Mouse (Mus musculus) kidney, embryonic 15.5 days (tissue): ENCODE measurements around the gene Olfr218. TPM values are rescaled to one million over a fixed set of nuclear protein-coding genes. Genes with fewer than 3 reads are reported as not detected.
"Not testable (repeated sequence)": the region's sequence is repeated elsewhere in the genome, so short reads cannot be mapped to it uniquely, and the experiment has no call there.

ENCODE experiments used
- ATAC-seq: fragments of 200-750 bp; cut with Nextera tagmentation; replicated peaks from 2 replicates; pipeline ENCODE4 v1.8.0; 2017; ENCODE audit warnings: moderate TSS enrichment; ENCODE audit not compliant: low FRiP score
- H3K27ac ChIP-seq: fragments of 300-500 bp; sonication (generic); 2 replicates; pipeline ENCODE4 v1.5.1; 2015; ENCODE audit warnings: mild to moderate bottlenecking, inconsistent platforms
- H3K27me3 ChIP-seq: fragments of 300-500 bp; sonication (generic); 2 replicates; pipeline ENCODE4 v1.6.1; 2015; ENCODE audit warnings: inconsistent platforms
- H3K36me3 ChIP-seq: fragments of 300-500 bp; sonication (generic); 2 replicates; pipeline ENCODE4 v1.6.1; 2015; ENCODE audit warnings: inconsistent platforms
- H3K4me1 ChIP-seq: fragments of 300-500 bp; sonication (generic); 2 replicates; pipeline ENCODE4 v1.6.1; 2015; ENCODE audit warnings: inconsistent platforms
- H3K4me2 ChIP-seq: fragments of 300-500 bp; sonication (generic); 2 replicates; pipeline ENCODE4 v1.6.1; 2015; ENCODE audit warnings: moderate library complexity, mild to moderate bottlenecking, inconsistent platforms
- H3K4me3 ChIP-seq: fragments of 300-500 bp; sonication (generic); replicated peaks from 2 replicates; pipeline ENCODE4 v1.5.1; 2015; ENCODE audit warnings: mild to moderate bottlenecking, inconsistent platforms
- H3K9ac ChIP-seq: fragments of 300-500 bp; sonication (generic); 2 replicates; pipeline ENCODE4 v1.6.1; 2015; ENCODE audit warnings: mild to moderate bottlenecking, inconsistent platforms
- H3K9me3 ChIP-seq: fragments of 300-500 bp; sonication (generic); replicated peaks from 2 replicates; pipeline ENCODE4 v1.6.1; 2016; ENCODE audit warnings: inconsistent platforms
- WGBS: fragments of 180-500 bp; shearing (Covaris S2); methylation state at CpG from one replicate; pipeline ENCODE4 v1.1.7; 2015; ENCODE audit warnings: mixed read lengths; 5-methylcytosine and 5-hydroxymethylcytosine counted together
- polyA plus RNA-seq: library from polyadenylated mRNA; unstranded; fragments of >200 nt; fragmentation: Nextera tagmentation; extraction: Ambion mirVana; gene quantifications from 2 replicates; pipeline ENCODE4 v1.2.1, GENCODE M21; 2015

Gene Olfr218
- polyA plus RNA-seq = not detected in 2 replicates

DNA sequence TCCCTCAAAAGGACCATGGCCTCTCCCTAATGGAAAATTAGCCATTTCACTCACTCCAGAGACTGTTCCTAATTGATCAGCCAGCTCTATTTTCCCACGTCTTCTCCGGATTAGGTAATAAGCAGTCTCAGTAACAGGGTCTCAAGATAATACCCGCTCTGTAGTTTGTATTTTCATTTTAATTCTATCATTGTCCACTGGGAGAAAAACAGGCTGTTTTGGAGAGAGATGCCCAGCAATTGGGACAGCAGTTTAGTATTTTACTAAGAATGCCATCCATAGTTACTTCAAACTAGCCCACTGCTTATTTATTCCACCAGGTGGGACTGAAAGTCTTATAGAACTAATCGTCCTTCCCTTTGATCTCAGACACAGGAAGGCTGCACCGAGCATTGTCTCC, at the start of gene Olfr218:
Olfr218 (plus strand) TSS at position 301 of the 400 bp plus-strand sequence.
- H3K36me3 ChIP-seq = no peaks in the 10 kb centered on the region
- no peak within 1 kb of the TSS for H3K9ac ChIP-seq
- no peaks in the 10 kb centered on the region for H3K27me3 ChIP-seq
- ATAC-seq = no peak
- no peak within 1 kb of the TSS for H3K4me2 ChIP-seq
- H3K9me3 ChIP-seq = no peaks in the 10 kb centered on the region
- H3K4me3 ChIP-seq = no peak within 1 kb of the TSS
- 75% methylated on average over 5 of the region's 5 CpGs for WGBS
- no peak within 1 kb of the TSS for H3K27ac ChIP-seq
- H3K4me1 ChIP-seq = no peaks in the 10 kb centered on the region

DNA sequence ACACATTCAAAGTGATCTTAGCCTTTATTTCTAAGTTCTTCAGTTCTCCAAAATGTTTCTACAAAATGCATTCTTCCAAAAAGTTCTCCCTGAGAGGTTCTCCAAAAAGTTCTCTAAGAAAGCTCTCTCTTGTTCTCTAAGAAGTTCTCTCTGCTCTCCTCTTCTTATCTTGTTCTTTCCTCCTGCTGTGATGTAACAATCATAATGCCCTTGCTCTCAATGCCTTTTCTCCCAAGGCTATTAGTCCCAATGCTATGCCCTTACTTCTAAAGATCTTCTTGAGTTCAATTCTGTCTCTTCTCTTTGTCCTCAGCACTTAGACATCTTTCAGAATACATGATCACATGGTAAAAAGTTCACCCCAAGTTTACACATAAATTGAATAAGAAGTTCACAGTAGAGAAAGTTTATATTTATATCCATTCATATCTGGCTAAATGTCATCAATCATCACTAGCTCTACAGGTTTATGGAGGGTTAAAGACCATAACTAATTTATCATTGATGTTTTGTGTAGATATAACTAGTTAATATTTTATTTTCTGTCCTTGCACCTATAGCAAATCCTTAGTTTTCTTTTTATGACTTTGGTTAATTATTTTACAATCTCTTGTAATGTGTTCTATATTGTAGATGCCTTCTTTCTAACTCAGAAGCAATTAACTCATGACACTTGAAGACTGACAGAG, 23.3 kb upstream of the Olfr218 start:
- Histone ChIP-seq H3K27me3 (no peaks in the 10 kb centered on the region), H3K9me3 (no peaks in the 10 kb centered on the region)
- ATAC-seq = no peak

DNA sequence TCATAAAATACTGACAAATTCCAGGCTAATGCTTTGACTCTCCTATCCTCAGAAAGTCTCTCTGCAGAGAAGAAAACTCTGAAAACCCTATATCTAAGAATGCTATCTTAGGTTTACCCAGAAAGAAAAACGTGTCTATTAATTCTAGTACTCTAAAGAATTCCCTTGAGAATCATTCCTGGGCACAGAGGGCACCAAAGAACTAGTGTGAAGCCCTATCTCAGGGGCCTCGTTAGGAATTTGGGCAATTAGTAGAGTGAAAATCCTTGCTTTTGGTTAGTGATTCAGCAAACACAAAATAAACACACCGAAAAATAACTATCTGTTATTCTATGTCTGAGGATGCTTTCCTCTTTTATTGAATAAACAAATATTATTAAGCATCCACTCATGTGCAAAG, 7.1 kb upstream of the Olfr218 start, which contains the start of gene Olfr1406:
Olfr1406 (minus strand) TSS at position 101 of the 400 bp plus-strand sequence.
- no peaks in the 10 kb centered on the region for H3K27me3 ChIP-seq
- no peak within 1 kb of the TSS for H3K9ac ChIP-seq
- H3K4me3 ChIP-seq = no peak within 1 kb of the TSS
- H3K27ac ChIP-seq = no peak within 1 kb of the TSS
- no peak within 1 kb of the TSS for H3K4me2 ChIP-seq
- H3K4me1 ChIP-seq = no peaks in the 10 kb centered on the region
- no peaks in the 10 kb centered on the region for H3K36me3 ChIP-seq
- ATAC-seq = no peak
- H3K9me3 ChIP-seq = no peaks in the 10 kb centered on the region
- 59% methylated on average over 3 of the region's 3 CpGs for WGBS

More for the DNA sequence above, 23.3 kb upstream of the Olfr218 start:
- H3K9ac ChIP-seq = no peak overlapping the region
- H3K4me1 ChIP-seq = no peaks in the 10 kb centered on the region
- H3K4me3 ChIP-seq = no peak overlapping the region
- H3K27ac ChIP-seq = no peak overlapping the region
- no peak overlapping the region for H3K4me2 ChIP-seq
- no peaks in the 10 kb centered on the region for H3K36me3 ChIP-seq

- Histone ChIP-seq H3K4me3 (no peak overlapping the region), H3K9ac (no peak overlapping the region), H3K36me3 (no peaks in the 10 kb centered on the region), H3K4me2 (no peak overlapping the region), H3K9me3 (no peaks in the 10 kb centered on the region), H3K4me1 (no peaks in the 10 kb centered on the region), H3K27me3 (no peaks in the 10 kb centered on the region), H3K27ac (no peak overlapping the region)
- WGBS = 73% methylated on average over 3 of the region's 3 CpGs
- ATAC-seq = no peak
Measured at GRCm38 (mm10) chr1:173192059-173192458, 5.5 kb upstream of the Olfr218 start.

DNA sequence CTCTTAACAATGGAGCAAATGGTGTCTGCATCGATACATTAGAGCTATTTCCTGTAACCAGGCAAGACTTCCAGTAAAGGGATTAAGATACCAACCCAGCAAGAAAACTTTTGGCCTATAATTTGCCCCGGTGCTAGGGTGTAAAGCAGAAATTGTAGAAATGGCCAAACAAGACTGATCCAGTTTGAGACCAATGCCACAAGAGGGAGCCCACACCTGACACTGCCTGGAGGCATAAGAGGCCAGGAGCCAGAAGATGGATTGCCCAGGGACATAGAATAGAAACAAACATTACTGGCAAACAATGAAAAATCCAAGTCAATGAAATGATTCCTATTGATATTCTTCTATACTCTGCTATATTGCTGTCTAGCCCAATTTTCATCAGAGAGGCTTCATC, 1.2 kb upstream of the Olfr218 start:
- Histone ChIP-seq H3K9ac (no peak overlapping the region), H3K4me1 (no peaks in the 10 kb centered on the region), H3K9me3 (no peaks in the 10 kb centered on the region), H3K27ac (no peak overlapping the region), H3K4me2 (no peak overlapping the region), H3K27me3 (no peaks in the 10 kb centered on the region), H3K36me3 (no peaks in the 10 kb centered on the region), H3K4me3 (no peak overlapping the region)
- 72% methylated on average over 2 of the region's 2 CpGs for WGBS
- ATAC-seq = no peak

DNA sequence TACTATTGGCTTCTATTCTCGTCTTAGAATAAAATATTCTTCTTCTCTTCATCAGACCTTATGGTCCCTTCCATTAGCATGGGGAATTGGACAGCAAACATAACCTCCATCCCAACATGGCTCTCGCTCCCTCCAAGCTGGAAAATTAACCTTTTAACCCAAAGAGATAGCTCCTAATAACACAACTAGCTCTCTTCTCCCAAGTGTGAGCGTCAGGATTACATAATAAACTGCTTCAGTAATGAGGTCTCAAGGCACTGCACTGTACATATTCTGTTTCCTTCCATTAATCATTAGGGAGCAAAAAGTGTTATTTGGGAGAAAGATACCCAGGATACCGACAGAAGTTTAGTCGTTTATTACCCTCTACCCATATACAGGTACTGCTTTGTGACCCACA, 14.5 kb downstream of the Olfr218 start, which contains the start of gene Olfr1404:
Olfr1404 (plus strand) TSS at position 301 of the 400 bp plus-strand sequence.
- no peak for ATAC-seq
- H3K27ac ChIP-seq = no peak within 1 kb of the TSS
- H3K4me1 ChIP-seq = no peaks in the 10 kb centered on the region
- no peak within 1 kb of the TSS for H3K4me2 ChIP-seq
- H3K9ac ChIP-seq = no peak within 1 kb of the TSS
- no peaks in the 10 kb centered on the region for H3K27me3 ChIP-seq
- WGBS = 80% methylated on average over 5 of the region's 5 CpGs
- H3K36me3 ChIP-seq = no peaks in the 10 kb centered on the region
- H3K9me3 ChIP-seq = no peaks in the 10 kb centered on the region
- no peak within 1 kb of the TSS for H3K4me3 ChIP-seq

- H3K36me3 ChIP-seq = no peaks in the 10 kb centered on the region
- H3K4me3 ChIP-seq = no peak overlapping the region
- no peak overlapping the region for H3K9ac ChIP-seq
- ATAC-seq = no peak
- H3K27ac ChIP-seq = no peak overlapping the region
- no peak overlapping the region for H3K4me2 ChIP-seq
- no peaks in the 10 kb centered on the region for H3K27me3 ChIP-seq
- H3K4me1 ChIP-seq = no peaks in the 10 kb centered on the region
- WGBS = 92% methylated on average over 3 of the region's 3 CpGs
- no peaks in the 10 kb centered on the region for H3K9me3 ChIP-seq
Measured at GRCm38 (mm10) chr1:173216481-173216880, 18.9 kb downstream of the Olfr218 start.

DNA sequence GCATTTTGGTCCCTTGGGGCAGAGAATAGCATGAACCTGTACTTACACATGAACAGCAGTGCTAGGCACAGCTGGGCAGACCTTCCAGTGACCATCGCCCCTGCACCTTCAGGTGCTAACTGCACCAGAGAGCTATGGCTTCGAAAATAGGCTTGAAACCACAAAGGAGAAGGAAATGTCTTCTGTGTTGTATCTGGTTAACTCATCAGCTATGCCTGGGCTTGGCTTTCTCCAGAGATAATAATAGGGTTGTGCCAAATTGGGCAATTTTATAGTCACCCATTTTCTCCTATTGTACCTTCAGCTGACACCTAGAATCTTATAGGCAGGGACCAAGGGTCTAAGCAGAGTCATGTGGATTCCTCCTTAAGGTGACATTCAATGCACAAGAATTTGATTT, 29.5 kb downstream of the Olfr218 start, which contains the start of gene Fcer1a:
Fcer1a (minus strand) TSS at position 134 of the 400 bp plus-strand sequence.
- ATAC-seq = no peak
- H3K27ac ChIP-seq = no peak within 1 kb of the TSS
- 86% methylated on average over 2 of the region's 2 CpGs for WGBS
- H3K4me1 ChIP-seq = no peaks in the 10 kb centered on the region
- no peaks in the 10 kb centered on the region for H3K27me3 ChIP-seq
- H3K9ac ChIP-seq = no peak within 1 kb of the TSS
- no peaks in the 10 kb centered on the region for H3K9me3 ChIP-seq
- no peak within 1 kb of the TSS for H3K4me2 ChIP-seq
- no peaks in the 10 kb centered on the region for H3K36me3 ChIP-seq
- H3K4me3 ChIP-seq = no peak within 1 kb of the TSS

DNA sequence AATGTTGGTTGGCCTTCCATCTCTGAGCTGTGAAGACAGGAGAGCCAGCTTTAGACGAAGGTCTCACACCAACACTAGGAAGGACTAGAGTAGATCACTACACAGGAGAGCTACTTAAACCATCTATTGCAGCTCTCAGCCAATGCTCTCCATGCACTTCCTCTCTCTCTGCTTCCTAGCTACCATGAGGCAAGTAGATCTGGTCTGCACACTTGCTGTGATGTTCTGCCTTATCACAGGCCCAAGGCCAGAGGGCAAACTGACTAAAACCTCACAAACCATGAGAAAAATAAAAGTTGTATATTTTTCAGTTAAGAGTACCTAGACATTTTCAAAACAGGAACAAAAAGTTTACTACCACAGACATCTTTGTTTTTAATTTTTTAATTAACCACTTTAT, 39.4 kb downstream of the Olfr218 start:
- H3K9me3 ChIP-seq, H3K4me1 ChIP-seq, H3K27ac ChIP-seq, H3K36me3 ChIP-seq, H3K27me3 ChIP-seq, H3K4me3 ChIP-seq, H3K9ac ChIP-seq, H3K4me2 ChIP-seq, ATAC-seq: not testable (repeated sequence)
- WGBS = 79% methylated on average over 1 of the region's 1 CpGs

- H3K4me3 ChIP-seq = no peak overlapping the region
- H3K4me2 ChIP-seq = no peak overlapping the region
- H3K9me3 ChIP-seq = no peaks in the 10 kb centered on the region
- no peaks in the 10 kb centered on the region for H3K36me3 ChIP-seq
- no peaks in the 10 kb centered on the region for H3K27me3 ChIP-seq
- 83% methylated on average over 3 of the region's 3 CpGs for WGBS
- ATAC-seq = no peak
- H3K4me1 ChIP-seq = no peaks in the 10 kb centered on the region
- no peak overlapping the region for H3K9ac ChIP-seq
- H3K27ac ChIP-seq = no peak overlapping the region
Measured at GRCm38 (mm10) chr1:173249888-173250287, 52.3 kb downstream of the Olfr218 start.
